Mouse (Mus musculus) midbrain, embryonic 11.5 days (tissue): Measurements from ENCODE around the gene Cox8c. TPM values are rescaled to one million over a fixed set of nuclear protein-coding genes. Genes with fewer than 3 reads are reported as not detected.

Source experiments
- ATAC-seq: fragments of 200-750 bp; cut with Nextera tagmentation; 2 replicates; pipeline ENCODE4 v1.8.0; 2017; ENCODE audit warnings: moderate TSS enrichment, moderate library complexity; ENCODE audit not compliant: low FRiP score
- DNase-seq: peaks from one replicate; pipeline ENCODE4 v3.0.0; 2015; ENCODE audit warnings: low spot score; ENCODE audit errors: missing footprints
- H3K27ac ChIP-seq: fragments of 300-500 bp; sonication (generic); 2 replicates; pipeline ENCODE4 v1.5.1; 2014; ENCODE audit warnings: low read depth, low read length
- H3K27me3 ChIP-seq: fragments of 300-500 bp; sonication (generic); 2 replicates; pipeline ENCODE4 v1.6.1; 2014; ENCODE audit warnings: mild to moderate bottlenecking, low read length, moderate library complexity, mixed read lengths; ENCODE audit not compliant: control insufficient read depth, insufficient read depth
- H3K36me3 ChIP-seq: fragments of 300-500 bp; sonication (generic); 2 replicates; pipeline ENCODE4 v1.6.1; 2014; ENCODE audit warnings: mild to moderate bottlenecking, low read length, moderate library complexity, mixed read lengths; ENCODE audit not compliant: control insufficient read depth, insufficient read depth
- H3K4me1 ChIP-seq: fragments of 300-500 bp; sonication (generic); 2 replicates; pipeline ENCODE4 v1.6.1; 2014; ENCODE audit warnings: low read length; ENCODE audit not compliant: control insufficient read depth, insufficient read depth
- H3K4me2 ChIP-seq: fragments of 300-500 bp; sonication (generic); 2 replicates; pipeline ENCODE4 v1.6.1; 2014; ENCODE audit warnings: mild to moderate bottlenecking, moderate library complexity
- H3K4me3 ChIP-seq: fragments of 300-500 bp; sonication (generic); 2 replicates; pipeline ENCODE4 v1.5.1; 2014; ENCODE audit warnings: low read depth, low read length
- H3K9ac ChIP-seq: fragments of 300-500 bp; sonication (generic); 2 replicates; pipeline ENCODE4 v1.6.1; 2014; ENCODE audit warnings: low read length
- H3K9me3 ChIP-seq: fragments of 300-500 bp; sonication (generic); 2 replicates; pipeline ENCODE4 v1.6.1; 2016; ENCODE audit warnings: low read length; ENCODE audit not compliant: control insufficient read depth
- WGBS: fragments of 180-500 bp; shearing (Covaris S2); extraction: QIAGEN DNeasy Blood & Tissue Kit; methylation state at CpG from one replicate; pipeline ENCODE4 v1.1.7; 2014; 5-methylcytosine and 5-hydroxymethylcytosine counted together
- polyA plus RNA-seq: library from polyadenylated mRNA; unstranded; fragments of >200 nt; fragmentation: Nextera tagmentation; extraction: Ambion mirVana; gene quantifications from 2 replicates; pipeline ENCODE4 v1.2.1, GENCODE M21; 2014

Gene Cox8c
- polyA plus RNA-seq, 1 experiment from 2014 or later: not detected

- Histone ChIP-seq H3K27ac (no peak overlapping the region), H3K9ac (no peak overlapping the region), H3K4me2 (no peak overlapping the region), H3K4me1 (peaks cover 4% of the 10 kb centered on the region; the same call in 1 of the 2 replicates), H3K4me3 (no peak overlapping the region), H3K9me3 (no peaks in the 10 kb centered on the region), H3K36me3 (no peaks in the 10 kb centered on the region), H3K27me3 (no peaks in the 10 kb centered on the region)
- WGBS: 28% methylated on average over 5 of the region's 5 CpGs
- DNase-seq: no peak
- no peak for ATAC-seq
Observed at GRCm38 (mm10) chr12:102888568-102888967, 10.5 kb upstream of the Cox8c start.

- 39% methylated on average over 3 of the region's 3 CpGs for WGBS
- H3K4me3 ChIP-seq: no peak overlapping the region
- ATAC-seq (no peak), DNase-seq (no peak)
- H3K27ac ChIP-seq: no peak overlapping the region
- H3K9me3 ChIP-seq: no peaks in the 10 kb centered on the region
- no peaks in the 10 kb centered on the region for H3K4me1 ChIP-seq
- no peaks in the 10 kb centered on the region for H3K36me3 ChIP-seq
- no peak overlapping the region for H3K4me2 ChIP-seq
- no peaks in the 10 kb centered on the region for H3K27me3 ChIP-seq
- H3K9ac ChIP-seq: no peak overlapping the region
Observed at GRCm38 (mm10) chr12:102908191-102908590, 9.1 kb downstream of the Cox8c start.

GRCm38 (mm10) chr12:102916073-102916472 is 17.0 kb downstream of the Cox8c start:
- H3K4me1 ChIP-seq: no peaks in the 10 kb centered on the region
- no peaks in the 10 kb centered on the region for H3K9me3 ChIP-seq
- no peak overlapping the region for H3K4me2 ChIP-seq
- no peak overlapping the region for H3K9ac ChIP-seq
- H3K4me3 ChIP-seq: no peak overlapping the region
- H3K27ac ChIP-seq: no peak overlapping the region
- no peaks in the 10 kb centered on the region for H3K36me3 ChIP-seq
- ATAC-seq: no peak
- no peak for DNase-seq
- WGBS: 94% methylated on average over 2 of the region's 2 CpGs
- no peaks in the 10 kb centered on the region for H3K27me3 ChIP-seq

GRCm38 (mm10) chr12:102929764-102930163 is 30.6 kb downstream of the Cox8c start:
- DNase-seq (peak; percentile 23), ATAC-seq (no peak)
- H3K27ac ChIP-seq: no peak overlapping the region
- no peaks in the 10 kb centered on the region for H3K4me1 ChIP-seq
- no peak overlapping the region for H3K9ac ChIP-seq
- no peaks in the 10 kb centered on the region for H3K36me3 ChIP-seq
- no peaks in the 10 kb centered on the region for H3K27me3 ChIP-seq
- no peak overlapping the region for H3K4me2 ChIP-seq
- 86% methylated on average over 4 of the region's 4 CpGs for WGBS
- H3K9me3 ChIP-seq: no peaks in the 10 kb centered on the region
- no peak overlapping the region for H3K4me3 ChIP-seq

GRCm38 (mm10) chr12:102930335-102930734 is 31.2 kb downstream of the Cox8c start:
- Histone ChIP-seq H3K36me3 (no peaks in the 10 kb centered on the region), H3K9me3 (no peaks in the 10 kb centered on the region), H3K9ac (no peak overlapping the region), H3K27ac (no peak overlapping the region), H3K4me3 (no peak overlapping the region), H3K4me2 (no peak overlapping the region), H3K4me1 (no peaks in the 10 kb centered on the region), H3K27me3 (no peaks in the 10 kb centered on the region)
- 89% methylated on average over 1 of the region's 1 CpGs for WGBS
- DNase-seq: no peak
- no peak for ATAC-seq

GRCm38 (mm10) chr12:102930789-102931188 is 31.7 kb downstream of the Cox8c start:
- H3K36me3 ChIP-seq: no peaks in the 10 kb centered on the region
- ATAC-seq (no peak), DNase-seq (peak; percentile 53)
- no peak overlapping the region for H3K27ac ChIP-seq
- no peak overlapping the region for H3K4me3 ChIP-seq
- no peaks in the 10 kb centered on the region for H3K27me3 ChIP-seq
- no peaks in the 10 kb centered on the region for H3K4me1 ChIP-seq
- H3K4me2 ChIP-seq: no peak overlapping the region
- no peak overlapping the region for H3K9ac ChIP-seq
- H3K9me3 ChIP-seq: no peaks in the 10 kb centered on the region
- 85% methylated on average over 7 of the region's 7 CpGs for WGBS

- H3K27ac ChIP-seq: no peak overlapping the region
- no peak for ATAC-seq
- no peak overlapping the region for H3K4me2 ChIP-seq
- DNase-seq: no peak
- H3K36me3 ChIP-seq: no peaks in the 10 kb centered on the region
- H3K4me3 ChIP-seq: no peak overlapping the region
- H3K9me3 ChIP-seq: no peaks in the 10 kb centered on the region
- H3K27me3 ChIP-seq: no peaks in the 10 kb centered on the region
- H3K4me1 ChIP-seq: no peaks in the 10 kb centered on the region
- WGBS: 63% methylated on average over 1 of the region's 1 CpGs
- no peak overlapping the region for H3K9ac ChIP-seq
Observed at GRCm38 (mm10) chr12:102935892-102936291, 36.8 kb downstream of the Cox8c start.

GRCm38 (mm10) chr12:102945571-102945970 is 46.5 kb downstream of the Cox8c start:
- DNase-seq (no peak), ATAC-seq (no peak)
- peaks cover 4% of the 10 kb centered on the region; the same call in 1 of the 2 replicates for H3K4me1 ChIP-seq
- no peaks in the 10 kb centered on the region for H3K27me3 ChIP-seq
- H3K4me2 ChIP-seq: no peak overlapping the region
- no peaks in the 10 kb centered on the region for H3K36me3 ChIP-seq
- no peak overlapping the region for H3K27ac ChIP-seq
- no peak overlapping the region for H3K9ac ChIP-seq
- peaks cover 3% of the 10 kb centered on the region; the same call in 1 of the 2 replicates for H3K9me3 ChIP-seq
- WGBS: 96% methylated on average over 1 of the region's 1 CpGs
- no peak overlapping the region for H3K4me3 ChIP-seq

GRCm38 (mm10) chr12:102947826-102948225 is 48.7 kb downstream of the Cox8c start:
- ATAC-seq: no peak
- Histone ChIP-seq H3K27ac (no peak overlapping the region), H3K4me3 (no peak overlapping the region), H3K4me2 (no peak overlapping the region), H3K36me3 (no peaks in the 10 kb centered on the region), H3K9me3 (no peaks in the 10 kb centered on the region), H3K4me1 (peaks cover 4% of the 10 kb centered on the region; the same call in 1 of the 2 replicates), H3K9ac (no peak overlapping the region), H3K27me3 (no peaks in the 10 kb centered on the region)
- 28% methylated on average over 10 of the region's 10 CpGs for WGBS
- peak; percentile 54 for DNase-seq
